Mouse (Mus musculus) myocyte (in vitro differentiated cells): ENCODE data around the gene Cox4i2.

Source experiments
- MAX ChIP-seq: IDR thresholded peaks from one replicate; pipeline ENCODE4 v1.6.1; 2011; ENCODE audit warnings: low read depth, mild to moderate bottlenecking, control low read depth
- MYOD1 ChIP-seq, 3 experiments: IDR thresholded peaks; one replicate each; pipeline ENCODE4 v1.6.1; 2011; ENCODE audit warnings: control low read depth in 2 of 3, low read depth in 2 of 3, mild to moderate bottlenecking in 2 of 3, moderate library complexity in 1 of 3; ENCODE audit not compliant: insufficient read length in 2 of 3, control insufficient read depth in 1 of 3
- MYOG ChIP-seq, 3 experiments: IDR thresholded peaks; one replicate each; pipeline ENCODE4 v1.6.1; 2011; ENCODE audit warnings: control low read depth in 2 of 3, low read depth in 2 of 3, mild to moderate bottlenecking in 2 of 3; ENCODE audit not compliant: insufficient read length in 2 of 3, control insufficient read depth in 1 of 3, insufficient read depth in 1 of 3
- POLR2A ChIP-seq: IDR thresholded peaks from one replicate; pipeline ENCODE4 v1.6.1; 2011; ENCODE audit warnings: low read depth, mild to moderate bottlenecking, control low read depth, moderate library complexity; ENCODE audit not compliant: insufficient read length
- TCF12 ChIP-seq: IDR thresholded peaks from one replicate; pipeline ENCODE4 v1.6.1; 2011; ENCODE audit warnings: mild to moderate bottlenecking, control low read depth; ENCODE audit not compliant: poor library complexity, insufficient read depth, severe bottlenecking
- USF1 ChIP-seq: IDR thresholded peaks from one replicate; pipeline ENCODE4 v1.6.1; 2011; ENCODE audit warnings: low read depth, mild to moderate bottlenecking, control low read depth, moderate library complexity

DNA sequence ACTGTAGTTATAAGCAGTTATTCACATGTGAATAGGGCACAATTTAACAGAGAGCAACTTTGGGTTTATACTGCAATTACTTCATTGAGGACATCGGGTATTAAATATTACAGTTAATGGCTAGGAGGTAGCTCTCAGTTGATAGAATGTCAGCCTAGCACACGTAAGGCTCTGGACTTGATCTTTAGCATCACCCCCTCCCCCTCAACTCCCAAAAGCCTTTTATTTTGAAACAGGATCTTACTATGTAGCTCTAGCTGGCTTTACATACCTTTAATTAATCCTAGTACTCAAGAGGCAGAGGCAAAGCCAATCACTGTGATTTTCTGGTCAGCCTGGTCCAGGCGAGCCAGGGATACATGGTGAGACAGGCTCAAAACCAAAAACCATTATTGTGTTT lies 23.1 kb downstream of the Cox4i2 start:
- TF ChIP-seq POLR2A (no peak), USF1 (no peak), MYOG (IDR thresholded peaks at IDR 0.05; ENCODE audit: control insufficient read depth in 1 of 3, insufficient read depth in 1 of 3, insufficient read length in 2 of 3, low read depth in 2 of 3) (no peak), TCF12 (no peak), MYOD1 (IDR thresholded peaks at IDR 0.05; ENCODE audit: control insufficient read depth in 1 of 3, insufficient read length in 2 of 3, low read depth in 2 of 3) (no peak), MAX (no peak)
